Mouse (Mus musculus) ES-E14 (cell line): Measurements from ENCODE around the gene Ddx39. TPM values are rescaled to one million over a fixed set of nuclear protein-coding genes. Genes with fewer than 3 reads are reported as not detected.

Experiments used
- DNase-seq: peaks from one replicate; pipeline ENCODE4 v3.0.0-alpha.2; 2013; ENCODE audit warnings: low read depth, low spot score
- H3K27ac ChIP-seq: 2 replicates; pipeline ENCODE4 v1.5.1; 2012; ENCODE audit warnings: low read depth, mild to moderate bottlenecking, low read length, moderate library complexity, mixed read lengths; ENCODE audit not compliant: poor library complexity, insufficient read depth, severe bottlenecking
- H3K36me3 ChIP-seq: 2 replicates; pipeline ENCODE4 v1.6.1; 2012; ENCODE audit warnings: mild to moderate bottlenecking, low read length, moderate library complexity, mixed read lengths; ENCODE audit not compliant: control insufficient read depth, poor library complexity, insufficient read depth, severe bottlenecking
- H3K4me1 ChIP-seq, 2 experiments: fragments of 150-350 bp in 1 of 2; sonication (generic) in 1 of 2; 2 replicates each; pipeline ENCODE4 v1.6.1; 2012; ENCODE audit warnings: low read length in 2 of 2, mild to moderate bottlenecking in 1 of 2, mixed read lengths in 1 of 2; ENCODE audit not compliant: control insufficient read depth in 2 of 2, insufficient read depth in 2 of 2, poor library complexity in 1 of 2
- H3K4me3 ChIP-seq, 2 experiments: fragments of 150-350 bp in 1 of 2; sonication (generic) in 1 of 2; 2 replicates each; pipeline ENCODE4 v1.5.1; 2012; ENCODE audit warnings: low read length in 2 of 2, low read depth in 1 of 2, mild to moderate bottlenecking in 1 of 2, mixed read lengths in 1 of 2; ENCODE audit not compliant: insufficient read depth in 1 of 2, poor library complexity in 1 of 2, severe bottlenecking in 1 of 2
- H3K9ac ChIP-seq: 2 replicates; pipeline ENCODE4 v1.6.1; 2012; ENCODE audit warnings: low read depth, mild to moderate bottlenecking, low read length, mixed read lengths; ENCODE audit not compliant: poor library complexity, insufficient read depth, severe bottlenecking
- H3K9me3 ChIP-seq: fragments of 150-350 bp; sonication (generic); 2 replicates; pipeline ENCODE4 v1.6.1; 2012; ENCODE audit warnings: low read depth, mild to moderate bottlenecking, low read length; ENCODE audit not compliant: control insufficient read depth, insufficient read depth
- CHD2 ChIP-seq: IDR thresholded peaks from 2 replicates; pipeline ENCODE4 v1.6.1; 2014; ENCODE audit warnings: mild to moderate bottlenecking, low read depth, low read length, inconsistent platforms
- HCFC1 ChIP-seq: IDR thresholded peaks from 2 replicates; pipeline ENCODE4 v1.6.1; 2012; ENCODE audit warnings: low read length, inconsistent platforms, borderline replicate concordance; ENCODE audit not compliant: insufficient read depth
- MAFK ChIP-seq: IDR thresholded peaks from 2 replicates; pipeline ENCODE4 v1.6.1; 2014; ENCODE audit warnings: mild to moderate bottlenecking, low read depth, low read length, inconsistent platforms; ENCODE audit not compliant: insufficient read depth
- ZC3H11A ChIP-seq: IDR thresholded peaks from 2 replicates; pipeline ENCODE4 v1.6.1; 2012; ENCODE audit warnings: low read depth, mild to moderate bottlenecking, inconsistent platforms, low read length, borderline replicate concordance
- ZNF384 ChIP-seq: IDR thresholded peaks from 2 replicates; pipeline ENCODE4 v1.6.1; 2012; ENCODE audit warnings: low read depth, low read length, inconsistent platforms
- in situ Hi-C, 2 experiments: fragments of 600-800 bp; cut with MboI; formaldehyde crosslinking; loops; one replicate each; pipeline ENCODE4 v1.15.1; 2025; ENCODE audit warnings: low sequenced_read_pairs in 2 of 2, inconsistent platforms in 1 of 2; ENCODE audit not compliant: unreplicated experiment in 2 of 2
- total RNA-seq: library from RNA; depleted of rRNA; stranded (reverse); fragments of 300-350 nt; gene quantifications from 2 replicates; pipeline ENCODE4 v1.2.3, GENCODE M21; 2012

The Ddx39 gene
- total RNA-seq, 1 experiment: 324 TPM

DNA sequence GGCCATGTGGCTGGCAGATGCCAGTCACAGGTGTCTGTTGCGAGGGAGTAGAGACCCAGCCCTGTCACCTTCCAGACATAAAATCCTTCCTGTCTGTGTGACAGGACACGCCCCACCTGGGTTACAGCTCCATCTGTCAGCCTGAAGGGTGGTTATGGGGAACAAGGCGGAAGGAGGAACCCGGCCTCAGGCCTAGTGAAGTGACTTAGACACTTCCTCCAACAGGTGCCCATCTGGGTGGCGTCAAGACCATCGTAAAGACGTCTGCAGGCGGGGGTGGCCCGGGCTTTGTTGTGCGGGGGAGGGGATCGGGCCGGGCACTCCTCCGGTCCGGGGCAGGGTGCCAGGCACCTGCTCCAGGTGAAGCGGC is 16.7 kb upstream of the Ddx39 start:
- Histone ChIP-seq H3K9me3 (no peaks in the 10 kb centered on the region), H3K36me3 (no peaks in the 10 kb centered on the region), H3K4me3 (peak overlapping the region; percentile 86 to 97), H3K4me1 (peaks cover 4 to 13% of the 10 kb centered on the region in 2 experiments; a peak in 3 of 4 replicates), H3K9ac (peak overlapping the region; percentile 82), H3K27ac (no peak overlapping the region)
- DNase-seq: no peak
- in situ Hi-C loops: no loop called here
- TF ChIP-seq CHD2: no peak
- TF ChIP-seq ZC3H11A: no peak
- TF ChIP-seq MAFK: no peak
- TF ChIP-seq ZNF384: no peak
- TF ChIP-seq HCFC1: no peak

DNA sequence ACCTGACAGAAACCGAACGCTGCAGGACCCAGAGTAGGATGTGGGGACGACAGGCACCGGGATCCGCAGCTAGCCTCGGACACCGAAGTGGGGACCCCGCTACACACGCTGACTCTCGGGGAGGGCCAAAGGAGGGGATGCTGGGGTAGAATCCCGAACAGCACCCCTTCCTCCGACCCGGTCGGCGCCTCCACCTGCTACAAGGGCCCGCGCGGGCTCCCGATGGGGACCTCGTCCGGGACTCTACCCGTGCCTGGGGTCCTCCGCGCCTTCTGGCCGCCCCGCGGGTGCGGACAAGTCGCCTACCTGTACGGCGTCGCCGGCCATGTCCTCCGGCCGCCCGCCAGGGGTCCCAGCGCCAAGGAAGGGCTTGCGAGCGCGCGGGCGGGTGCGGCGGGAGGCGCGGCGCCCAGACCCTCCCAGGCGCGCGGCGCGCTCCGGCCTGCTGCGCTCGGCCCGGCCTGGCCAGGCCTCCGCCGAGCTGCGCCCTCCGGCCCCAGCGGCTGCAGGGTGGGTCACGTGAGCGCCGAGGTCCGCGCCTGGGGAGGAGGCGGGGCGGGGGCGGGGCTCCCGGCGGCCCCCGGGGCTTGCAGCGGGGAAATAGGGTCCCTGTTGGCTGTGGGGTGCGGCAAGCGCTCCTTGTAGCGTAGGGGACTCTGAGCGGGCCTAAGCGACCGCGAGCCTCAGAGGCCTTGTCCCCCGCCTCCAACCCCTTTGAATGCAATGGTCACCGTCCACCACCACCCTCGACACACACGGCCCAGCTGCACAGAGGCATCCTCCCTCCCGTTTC is 16.1 kb upstream of the Ddx39 start, which contains the start of gene Pkn1:
TSS of gene Pkn1 (minus strand) at position 519 of the 793 bp plus-strand sequence.
- peaks cover 4 to 10% of the 10 kb centered on the region in 2 experiments; a peak in 3 of 4 replicates for H3K4me1 ChIP-seq
- TF ChIP-seq ZC3H11A (no peak), HCFC1 (no peak), ZNF384 (no peak), MAFK (no peak), CHD2 (no peak)
- H3K9ac ChIP-seq: peak within 1 kb of the TSS; percentile 82
- in situ Hi-C loops: no loop called here
- H3K9me3 ChIP-seq: no peaks in the 10 kb centered on the region
- H3K36me3 ChIP-seq: no peaks in the 10 kb centered on the region
- H3K27ac ChIP-seq: 0 out of 2 replicates have a peak within 1 kb of the TSS, but pooled peaks have one; percentile 24
- DNase-seq: peak; percentile 47
- H3K4me3 ChIP-seq: peak within 1 kb of the TSS; percentile 86 to 97

DNA sequence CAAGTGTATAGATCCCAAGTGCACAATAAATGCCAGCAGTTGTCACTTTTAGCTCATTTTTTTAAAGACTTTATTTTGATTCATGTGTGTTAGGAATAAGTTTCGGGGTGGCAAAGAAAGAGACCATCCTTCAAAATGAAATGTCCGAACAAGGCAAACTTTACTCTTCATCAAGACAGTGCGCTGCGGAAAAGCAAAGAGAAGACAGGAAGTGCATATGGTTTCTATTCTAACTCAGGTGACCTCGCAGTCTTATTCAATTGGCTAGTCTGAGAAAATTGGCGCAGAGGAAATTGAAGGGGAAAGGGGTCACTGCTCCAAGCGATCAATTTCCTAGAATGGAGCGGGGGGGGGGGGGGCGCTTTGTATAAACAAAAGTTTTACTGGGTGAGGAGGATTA is 15.4 kb upstream of the Ddx39 start:
- H3K9me3 ChIP-seq: no peaks in the 10 kb centered on the region
- in situ Hi-C loops: no loop called here
- H3K9ac ChIP-seq: no peak overlapping the region; the same call in 1 of the 2 replicates
- peaks cover 4 to 9% of the 10 kb centered on the region in 2 experiments; a peak in 3 of 4 replicates for H3K4me1 ChIP-seq
- no peak for TF ChIP-seq ZC3H11A
- no peak for TF ChIP-seq CHD2
- TF ChIP-seq MAFK: no peak
- TF ChIP-seq HCFC1: no peak
- no peak for TF ChIP-seq ZNF384
- H3K36me3 ChIP-seq: no peaks in the 10 kb centered on the region
- no peak for DNase-seq
- no peak overlapping the region for H3K27ac ChIP-seq
- peak overlapping the region; percentile 72 to 86 for H3K4me3 ChIP-seq

- no peak overlapping the region for H3K27ac ChIP-seq
- peaks cover 4 to 9% of the 10 kb centered on the region in 2 experiments; a peak in 3 of 4 replicates for H3K4me1 ChIP-seq
- no peak overlapping the region for H3K4me3 ChIP-seq
- H3K9ac ChIP-seq: no peak overlapping the region
- in situ Hi-C loops: no loop called here
- no peaks in the 10 kb centered on the region for H3K36me3 ChIP-seq
- no peak for TF ChIP-seq MAFK
- no peak for TF ChIP-seq HCFC1
- TF ChIP-seq CHD2: no peak
- no peak for TF ChIP-seq ZC3H11A
- TF ChIP-seq ZNF384: no peak
- DNase-seq: no peak
- H3K9me3 ChIP-seq: no peaks in the 10 kb centered on the region
These were observed 14.4 kb upstream of the Ddx39 start for GRCm38 (mm10) chr8:83700423-83701085.
